Mouse (Mus musculus) heart, embryonic 13.5 days (tissue): ENCODE data around the gene Hivep3. TPM values are rescaled to one million over a fixed set of nuclear protein-coding genes. Genes with fewer than 3 reads are reported as not detected.

Experiments used
- ATAC-seq: fragments of 200-750 bp; cut with Nextera tagmentation; 2 replicates; pipeline ENCODE4 v1.8.0; 2017; ENCODE audit warnings: moderate TSS enrichment; ENCODE audit not compliant: insufficient number of reproducible peaks, low FRiP score, low TSS enrichment; ENCODE audit errors: extremely low read depth
- H3K27ac ChIP-seq: fragments of 300-500 bp; sonication (generic); replicated peaks from 2 replicates; pipeline ENCODE4 v1.5.1; 2015; ENCODE audit warnings: moderate library complexity, mild to moderate bottlenecking, inconsistent platforms
- H3K27me3 ChIP-seq: fragments of 300-500 bp; sonication (generic); replicated peaks from 2 replicates; pipeline ENCODE4 v1.6.1; 2015; ENCODE audit warnings: mild to moderate bottlenecking, inconsistent platforms
- H3K36me3 ChIP-seq: fragments of 300-500 bp; sonication (generic); 2 replicates; pipeline ENCODE4 v1.6.1; 2015; ENCODE audit warnings: mild to moderate bottlenecking, inconsistent platforms
- H3K4me1 ChIP-seq: fragments of 300-500 bp; sonication (generic); 2 replicates; pipeline ENCODE4 v1.6.1; 2015; ENCODE audit warnings: inconsistent platforms
- H3K4me2 ChIP-seq: fragments of 300-500 bp; sonication (generic); 2 replicates; pipeline ENCODE4 v1.6.1; 2015; ENCODE audit warnings: inconsistent platforms, mild to moderate bottlenecking, moderate library complexity
- H3K4me3 ChIP-seq: fragments of 300-500 bp; sonication (generic); 2 replicates; pipeline ENCODE4 v1.5.1; 2015; ENCODE audit warnings: moderate library complexity, mild to moderate bottlenecking, inconsistent platforms
- H3K9ac ChIP-seq: fragments of 300-500 bp; sonication (generic); 2 replicates; pipeline ENCODE4 v1.6.1; 2015; ENCODE audit warnings: inconsistent platforms, mild to moderate bottlenecking, moderate library complexity
- H3K9me3 ChIP-seq: fragments of 300-500 bp; sonication (generic); 2 replicates; pipeline ENCODE4 v1.6.1; 2016; ENCODE audit warnings: inconsistent platforms
- WGBS: fragments of 180-500 bp; shearing (Covaris S2); methylation state at CpG from one replicate; pipeline ENCODE4 v1.1.7; 2015; ENCODE audit warnings: mixed read lengths; 5-methylcytosine and 5-hydroxymethylcytosine counted together
- polyA plus RNA-seq: library from polyadenylated mRNA; unstranded; fragments of >200 nt; fragmentation: Nextera tagmentation; extraction: Ambion mirVana; gene quantifications from 2 replicates; pipeline ENCODE4 v1.2.1, GENCODE M21; 2015

Gene Hivep3
- polyA plus RNA-seq, 1 experiment from 2014 or later, result 5.0 TPM

GRCm38 (mm10) chr4:119878218-119878617, 144.6 kb downstream of the Hivep3 start:
- peaks cover 7% of the 10 kb centered on the region for H3K4me1 ChIP-seq
- no peak for ATAC-seq

DNA sequence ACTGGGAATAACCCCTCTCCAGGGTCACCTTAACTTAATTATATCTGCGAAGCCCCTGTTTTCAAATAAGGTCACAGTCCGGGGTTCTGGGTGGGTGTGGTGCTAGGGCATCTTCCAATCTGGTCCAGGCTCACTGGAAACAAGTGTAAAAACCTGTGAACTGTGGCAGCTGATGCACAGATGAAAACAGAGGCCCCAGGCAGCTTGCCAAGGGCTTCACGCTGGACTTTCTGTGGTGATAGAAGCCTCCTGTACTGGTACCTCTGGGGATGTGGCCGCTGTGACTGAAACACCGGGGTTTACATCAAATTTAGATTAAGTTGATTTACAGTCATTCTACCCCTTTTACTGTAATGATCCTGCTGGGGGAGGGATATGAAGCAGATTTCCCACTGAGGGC, 146.1 kb downstream of the Hivep3 start:
- H3K4me2 ChIP-seq, result no peak overlapping the region
- no peak overlapping the region for H3K9ac ChIP-seq
- H3K9me3 ChIP-seq, result no peaks in the 10 kb centered on the region
- no peak overlapping the region for H3K4me3 ChIP-seq
- no peaks in the 10 kb centered on the region; the same call in 1 of the 2 replicates for H3K27me3 ChIP-seq
- no peak overlapping the region for H3K27ac ChIP-seq
- no peaks in the 10 kb centered on the region for H3K36me3 ChIP-seq
- H3K4me1 ChIP-seq, result peaks cover 7% of the 10 kb centered on the region
- no peak for ATAC-seq
- 78% methylated on average over 5 of the region's 5 CpGs for WGBS

More at GRCm38 (mm10) chr4:119878218-119878617, 144.6 kb downstream of the Hivep3 start:
- no peak overlapping the region for H3K27ac ChIP-seq
- H3K4me3 ChIP-seq, result no peak overlapping the region
- no peak overlapping the region for H3K4me2 ChIP-seq
- WGBS, result 57% methylated on average over 5 of the region's 5 CpGs
- no peaks in the 10 kb centered on the region for H3K9me3 ChIP-seq
- H3K27me3 ChIP-seq, result no peaks in the 10 kb centered on the region; the same call in 1 of the 2 replicates
- no peak overlapping the region for H3K9ac ChIP-seq
- H3K36me3 ChIP-seq, result no peaks in the 10 kb centered on the region

GRCm38 (mm10) chr4:119880270-119880669, 146.7 kb downstream of the Hivep3 start:
- WGBS, result 74% methylated on average over 7 of the region's 7 CpGs
- no peak for ATAC-seq
- Histone ChIP-seq H3K27ac (no peak overlapping the region), H3K9ac (no peak overlapping the region), H3K36me3 (no peaks in the 10 kb centered on the region), H3K9me3 (no peaks in the 10 kb centered on the region), H3K27me3 (no peaks in the 10 kb centered on the region; the same call in 1 of the 2 replicates), H3K4me2 (no peak overlapping the region), H3K4me3 (no peak overlapping the region), H3K4me1 (peaks cover 7% of the 10 kb centered on the region)

GRCm38 (mm10) chr4:119881292-119881691, 147.7 kb downstream of the Hivep3 start:
- no peak overlapping the region for H3K27ac ChIP-seq
- WGBS, result 78% methylated on average over 4 of the region's 4 CpGs
- H3K36me3 ChIP-seq, result no peaks in the 10 kb centered on the region
- ATAC-seq, result no peak
- peaks cover 7% of the 10 kb centered on the region for H3K4me1 ChIP-seq
- H3K9ac ChIP-seq, result no peak overlapping the region
- no peak overlapping the region for H3K4me3 ChIP-seq
- no peak overlapping the region for H3K4me2 ChIP-seq
- H3K27me3 ChIP-seq, result no peaks in the 10 kb centered on the region; the same call in 1 of the 2 replicates
- no peaks in the 10 kb centered on the region for H3K9me3 ChIP-seq

GRCm38 (mm10) chr4:119882401-119882800, 148.8 kb downstream of the Hivep3 start:
- Histone ChIP-seq H3K9ac (no peak overlapping the region), H3K36me3 (no peaks in the 10 kb centered on the region), H3K4me1 (peaks cover 7% of the 10 kb centered on the region), H3K27ac (no peak overlapping the region), H3K4me3 (no peak overlapping the region), H3K27me3 (no peaks in the 10 kb centered on the region; the same call in 1 of the 2 replicates), H3K4me2 (no peak overlapping the region), H3K9me3 (no peaks in the 10 kb centered on the region)
- no peak for ATAC-seq
- WGBS, result 34% methylated on average over 4 of the region's 4 CpGs

DNA sequence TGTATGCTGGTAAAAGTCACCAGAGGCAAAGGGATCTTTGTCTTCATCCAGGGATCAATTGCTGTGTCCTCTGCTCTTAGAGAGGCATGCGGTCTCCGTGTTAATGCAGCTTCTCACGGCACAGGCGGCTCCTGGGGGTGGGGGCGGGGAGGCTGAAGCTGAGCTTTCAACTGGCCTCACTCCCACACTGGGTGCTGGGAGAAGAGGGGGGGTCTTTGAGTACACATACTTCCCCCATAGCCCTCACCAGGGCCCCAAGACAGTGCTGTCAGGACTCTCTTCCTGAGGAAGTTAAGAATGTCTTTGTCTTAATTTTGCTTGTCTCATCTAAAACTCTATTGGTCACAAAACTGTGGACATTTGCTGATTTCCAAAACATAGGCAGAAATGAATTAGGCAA, 149.2 kb downstream of the Hivep3 start:
- Histone ChIP-seq H3K9me3 (no peaks in the 10 kb centered on the region), H3K9ac (no peak overlapping the region), H3K4me2 (no peak overlapping the region), H3K36me3 (no peaks in the 10 kb centered on the region), H3K27ac (no peak overlapping the region), H3K4me3 (no peak overlapping the region), H3K4me1 (peaks cover 7% of the 10 kb centered on the region), H3K27me3 (no peaks in the 10 kb centered on the region; the same call in 1 of the 2 replicates)
- 32% methylated on average over 5 of the region's 5 CpGs for WGBS
- no peak for ATAC-seq

GRCm38 (mm10) chr4:119886621-119887020, 153.0 kb downstream of the Hivep3 start:
- no peak for ATAC-seq
- 43% methylated on average over 3 of the region's 3 CpGs for WGBS
- Histone ChIP-seq H3K4me2 (no peak overlapping the region), H3K27ac (no peak overlapping the region), H3K9me3 (no peaks in the 10 kb centered on the region), H3K9ac (no peak overlapping the region), H3K4me3 (no peak overlapping the region), H3K36me3 (no peaks in the 10 kb centered on the region), H3K4me1 (peaks cover 7% of the 10 kb centered on the region), H3K27me3 (0 out of 2 replicates have a peak, but pooled peaks cover 3% of the 10 kb centered on the region)

DNA sequence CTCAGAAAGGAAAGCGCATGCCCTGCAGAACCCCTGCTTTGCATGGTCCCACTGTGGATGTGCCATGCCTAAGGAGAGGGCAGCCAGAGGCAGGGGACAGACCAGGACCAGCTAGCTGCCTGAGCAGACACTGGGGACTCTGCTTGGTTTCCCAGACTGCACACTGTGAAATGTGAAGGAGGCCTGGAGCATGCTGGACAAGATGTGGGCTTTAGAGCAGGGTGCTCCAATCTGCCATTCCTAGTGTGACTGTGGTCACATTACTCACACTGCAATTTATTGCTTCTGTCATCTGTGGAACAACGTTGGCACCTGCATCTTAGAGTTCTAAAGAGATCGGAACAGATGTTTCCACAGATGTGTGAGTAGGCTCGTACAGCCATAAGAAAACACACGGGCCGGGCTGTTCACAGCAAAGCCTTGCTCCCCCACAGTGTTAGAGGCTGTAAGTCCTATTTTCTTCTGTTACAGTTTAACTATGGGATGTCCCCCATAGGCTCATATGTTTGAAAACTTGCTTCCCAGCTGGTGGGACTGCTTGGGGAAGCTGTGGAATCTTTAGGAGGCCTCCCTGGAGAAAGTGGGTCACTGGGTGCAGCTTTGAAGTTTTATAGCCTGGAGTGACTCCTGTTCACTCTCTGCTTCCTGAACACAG, 154.1 kb downstream of the Hivep3 start:
- no peak overlapping the region for H3K9ac ChIP-seq
- peaks cover 3% of the 10 kb centered on the region for H3K4me1 ChIP-seq
- no peaks in the 10 kb centered on the region for H3K9me3 ChIP-seq
- H3K27ac ChIP-seq, result no peak overlapping the region
- H3K36me3 ChIP-seq, result no peaks in the 10 kb centered on the region
- WGBS, result 83% methylated on average over 6 of the region's 6 CpGs
- no peak overlapping the region for H3K4me3 ChIP-seq
- no peak for ATAC-seq
- no peak overlapping the region for H3K4me2 ChIP-seq
- 0 out of 2 replicates have a peak, but pooled peaks cover 3% of the 10 kb centered on the region for H3K27me3 ChIP-seq

- 55% methylated on average over 5 of the region's 5 CpGs for WGBS
- Histone ChIP-seq H3K4me3 (no peak overlapping the region), H3K4me2 (no peak overlapping the region), H3K9ac (no peak overlapping the region), H3K27me3 (0 out of 2 replicates have a peak, but pooled peaks cover 3% of the 10 kb centered on the region), H3K9me3 (no peaks in the 10 kb centered on the region), H3K4me1 (peaks cover 2% of the 10 kb centered on the region), H3K27ac (no peak overlapping the region), H3K36me3 (no peaks in the 10 kb centered on the region)
- ATAC-seq, result no peak
Observed at GRCm38 (mm10) chr4:119889760-119890159, 156.2 kb downstream of the Hivep3 start.

DNA sequence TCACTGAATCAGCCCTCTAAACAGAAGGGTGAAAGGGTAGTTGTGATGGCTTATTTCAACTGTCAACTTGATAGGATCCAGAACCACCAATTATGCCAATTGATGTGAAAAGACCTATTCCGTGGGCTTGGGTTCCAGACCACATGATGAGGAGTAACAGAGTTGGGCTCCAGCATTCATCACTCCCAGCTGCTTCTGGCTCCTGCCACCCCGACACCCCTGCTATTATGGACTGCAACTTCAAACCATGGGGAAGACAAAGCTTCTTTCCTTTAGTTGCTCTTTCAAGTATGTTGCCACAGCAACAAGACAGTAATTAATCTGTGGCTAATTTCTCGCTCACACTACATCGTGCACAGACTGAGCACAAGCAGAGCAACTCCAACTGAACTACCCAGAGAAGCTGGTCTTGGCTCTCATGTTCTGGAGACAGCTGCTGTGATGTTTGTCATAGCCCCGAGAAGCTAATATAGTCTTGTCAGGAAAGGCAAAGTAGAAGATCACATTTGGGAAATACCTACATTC, 159.7 kb downstream of the Hivep3 start:
- WGBS, result 65% methylated on average over 5 of the region's 5 CpGs
- Histone ChIP-seq H3K4me3 (no peak overlapping the region), H3K9ac (no peak overlapping the region), H3K27me3 (0 out of 2 replicates have a peak, but pooled peaks cover 3% of the 10 kb centered on the region), H3K4me2 (no peak overlapping the region), H3K9me3 (no peaks in the 10 kb centered on the region), H3K4me1 (peaks cover 10% of the 10 kb centered on the region), H3K36me3 (no peaks in the 10 kb centered on the region), H3K27ac (no peak overlapping the region)
- no peak for ATAC-seq

GRCm38 (mm10) chr4:119894797-119895458, 161.3 kb downstream of the Hivep3 start:
- Histone ChIP-seq H3K27ac (no peak overlapping the region), H3K4me3 (no peak overlapping the region), H3K4me2 (peak overlapping the region; percentile 22; the same call in 1 of the 2 replicates), H3K36me3 (no peaks in the 10 kb centered on the region), H3K27me3 (no peaks in the 10 kb centered on the region), H3K4me1 (peaks cover 10% of the 10 kb centered on the region), H3K9me3 (no peaks in the 10 kb centered on the region), H3K9ac (no peak overlapping the region; the same call in 1 of the 2 replicates)
- no peak for ATAC-seq
- WGBS, result 44% methylated on average over 13 of the region's 13 CpGs
